Mouse (Mus musculus) hindbrain, postnatal 0 days (tissue): ENCODE measurements around the gene Gm8926. TPM values are rescaled to one million over a fixed set of nuclear protein-coding genes. Genes with fewer than 3 reads are reported as not detected.
"Not testable (repeated sequence)": the region's sequence is repeated elsewhere in the genome, so short reads cannot be mapped to it uniquely, and the experiment has no call there.

ENCODE experiments used
- ATAC-seq: fragments of 200-750 bp; cut with Nextera tagmentation; 2 replicates; pipeline ENCODE4 v1.8.0; 2017; ENCODE audit warnings: mild to moderate bottlenecking, moderate TSS enrichment, moderate library complexity
- DNase-seq: peaks from one replicate; pipeline ENCODE4 v3.0.0-alpha.2; 2015; ENCODE audit warnings: low spot score
- H3K27ac ChIP-seq: fragments of 300-500 bp; sonication (generic); 2 replicates; pipeline ENCODE4 v1.5.1; 2014; ENCODE audit warnings: mild to moderate bottlenecking
- H3K27me3 ChIP-seq: fragments of 300-500 bp; sonication (generic); 2 replicates; pipeline ENCODE4 v1.6.1; 2014; ENCODE audit warnings: low read length, mixed read lengths; ENCODE audit not compliant: insufficient read depth
- H3K36me3 ChIP-seq: fragments of 300-500 bp; sonication (generic); 2 replicates; pipeline ENCODE4 v1.6.1; 2014; ENCODE audit warnings: low read length, mixed read lengths; ENCODE audit not compliant: insufficient read depth
- H3K4me1 ChIP-seq: fragments of 300-500 bp; sonication (generic); 2 replicates; pipeline ENCODE4 v1.6.1; 2014; ENCODE audit warnings: antibody characterized with exemption, low read length, mixed read lengths; ENCODE audit not compliant: insufficient read depth
- H3K4me2 ChIP-seq: fragments of 300-500 bp; sonication (generic); 2 replicates; pipeline ENCODE4 v1.6.1; 2014; ENCODE audit warnings: low read depth, mild to moderate bottlenecking, low read length, moderate library complexity, mixed read lengths
- H3K4me3 ChIP-seq: fragments of 300-500 bp; sonication (generic); 2 replicates; pipeline ENCODE4 v1.5.1; 2014; ENCODE audit warnings: low read length
- H3K9ac ChIP-seq: fragments of 300-500 bp; sonication (generic); replicated peaks from 2 replicates; pipeline ENCODE4 v1.6.1; 2014; ENCODE audit warnings: mild to moderate bottlenecking, low read length, moderate library complexity, mixed read lengths
- H3K9me3 ChIP-seq: fragments of 300-500 bp; sonication (generic); 2 replicates; pipeline ENCODE4 v1.6.1; 2016; ENCODE audit warnings: low read length, mixed read lengths
- WGBS: fragments of 180-500 bp; shearing (Covaris S2); extraction: QIAGEN DNeasy Blood & Tissue Kit; methylation state at CpG from one replicate; pipeline ENCODE4 v1.1.7; 2014; 5-methylcytosine and 5-hydroxymethylcytosine counted together
- polyA plus RNA-seq: library from polyadenylated mRNA; unstranded; fragments of >200 nt; fragmentation: Nextera tagmentation; extraction: Ambion mirVana; gene quantifications from 2 replicates; pipeline ENCODE4 v1.2.1, GENCODE M21; 2015
- total RNA-seq: library from RNA; depleted of rRNA; stranded (reverse); fragments of >200 nt; gene quantifications from 2 replicates; pipeline ENCODE4 v1.2.3, GENCODE M21; 2014; rRNA removed

The Gm8926 gene
- total RNA-seq (not detected in 2 replicates), polyA plus RNA-seq (not detected in 2 replicates)

- not testable (repeated sequence) for DNase-seq, ATAC-seq, H3K36me3 ChIP-seq, H3K9me3 ChIP-seq, H3K4me3 ChIP-seq, H3K4me2 ChIP-seq, H3K27ac ChIP-seq, H3K9ac ChIP-seq, H3K4me1 ChIP-seq, H3K27me3 ChIP-seq
- WGBS, result 69% methylated on average over 1 of the region's 4 CpGs
Measured at GRCm38 (mm10) chr5:11770248-11770647, at the start of gene Gm8926. Gm8926 (plus strand) TSS chr5:11770548.

Other genes starting within 250 kb of the Gm8926 start
- not detected in 2 replicates for gene Gm6460, start 175.6 kb upstream of the Gm8926 start, total RNA-seq
- gene Gm6460, start 175.6 kb upstream of the Gm8926 start, polyA plus RNA-seq, result not detected in 2 replicates
- gene Gm8922, start 88.6 kb upstream of the Gm8926 start, total RNA-seq, result not detected in 2 replicates
- gene Gm8922, start 88.6 kb upstream of the Gm8926 start, polyA plus RNA-seq, result not detected in 2 replicates
- gene Gm6465, start 75.0 kb downstream of the Gm8926 start, total RNA-seq, result not detected in 2 replicates
- not detected in 2 replicates for gene Gm6465, start 75.0 kb downstream of the Gm8926 start, polyA plus RNA-seq
- gene 4933402N22Rik, start 147.5 kb downstream of the Gm8926 start, total RNA-seq, result not detected in 2 replicates
- not detected in 2 replicates for gene 4933402N22Rik, start 147.5 kb downstream of the Gm8926 start, polyA plus RNA-seq